In genomic region chr2:44347781-44348180, GRCm38 (mm10) we compare ENCODE assay signal across 17 mouse cellular contexts.
DNase-seq lines count a peak whose midpoint lies in the region.
"Had no signal": no experiment of that assay in that cellular context is flagged by ENCODE, and none has a peak within 500 bp of the region (broad histone marks: within the 10 kb centered on the region; RNA-seq: fewer than 3 reads in every experiment).

No protein-coding gene starts in this region.

- peak; percentile 31 for DNase-seq in embryo, embryonic 10 days (ENCODE audit: low spot score)
- no peak for DNase-seq in embryo, embryonic 11 days
- DNase-seq in Muller cell, postnatal 12 days (ENCODE audit: inconsistent ontology term) = peak; percentile 30
- DNase-seq in embryo, embryonic 9.5 days (ENCODE audit: extremely low spot score) = peak; percentile 9
- DNase-seq in retina, postnatal 1 day = peak; percentile 84
- no peak for DNase-seq in right cerebral cortex, adult 2 months (ENCODE audit: low spot score in 2 of 2)
- no peak for DNase-seq in cerebellum, postnatal 14 days
- DNase-seq: adrenal gland, adult 2 months; adrenal gland, postnatal 10 days; adrenal gland, postnatal 25 days; B cell, adult 2 months; cerebellum, adult 11 months; cerebellum, adult 18-20 months; cerebellum, adult 8-10 months; cerebellum, adult 9-11 months; cerebellum, postnatal 25 days; forebrain, postnatal 0 days had no signal

Comparison
In these comparisons a context has a peak if more than half of its experiments do, and no peak if none do; other contexts are left out.
1. DNase-seq: peak in embryo, embryonic 10 days (single experiment), Muller cell, postnatal 12 days (single experiment), embryo, embryonic 9.5 days (single experiment) and retina, postnatal 1 day (single experiment); none in embryo, embryonic 11 days (single experiment), right cerebral cortex, adult 2 months (0 of 2) and cerebellum, postnatal 14 days (0 of 2).